Mouse (Mus musculus) frontal cortex, postnatal 25 days (tissue): Measurements from ENCODE around the gene Pik3ca.

ENCODE experiments used
- DNase-seq, 2 experiments: peaks; one replicate each; pipeline ENCODE4 v3.0.0; 2022; ENCODE audit warnings: low spot score in 2 of 2

Gene Pik3ca

GRCm38 (mm10) chr3:32496711-32497070, 99.2 kb downstream of the Pik3ca start:
- no peak for DNase-seq

GRCm38 (mm10) chr3:32500346-32500745, 102.9 kb downstream of the Pik3ca start:
- no peak for DNase-seq

- DNase-seq = no peak
Measured at GRCm38 (mm10) chr3:32505841-32506240, 108.4 kb downstream of the Pik3ca start.

GRCm38 (mm10) chr3:32506366-32507225, 109.1 kb downstream of the Pik3ca start:
- DNase-seq = no peak

GRCm38 (mm10) chr3:32508666-32509324, 111.3 kb downstream of the Pik3ca start:
- peak; percentile 43 to 64 for DNase-seq

- DNase-seq = no peak
Measured at GRCm38 (mm10) chr3:32509496-32510374, 112.3 kb downstream of the Pik3ca start, which contains the start of gene Zfp639. Zfp639 (plus strand) TSS chr3:32510259.

- peak; percentile 88 to 90 for DNase-seq
Measured at GRCm38 (mm10) chr3:32510375-32511190, 113.1 kb downstream of the Pik3ca start.

GRCm38 (mm10) chr3:32511191-32511550, 113.7 kb downstream of the Pik3ca start:
- no peak for DNase-seq

GRCm38 (mm10) chr3:32512686-32513284, 115.3 kb downstream of the Pik3ca start:
- no peak for DNase-seq

- DNase-seq = no peak
Measured at GRCm38 (mm10) chr3:32513528-32513927, 116.1 kb downstream of the Pik3ca start.
